Mouse (Mus musculus) heart, postnatal 0 days (tissue): ENCODE data around the gene Ralgps1. TPM values are rescaled to one million over a fixed set of nuclear protein-coding genes. Genes with fewer than 3 reads are reported as not detected.

Experiments used
- ATAC-seq: fragments of 200-750 bp; cut with Nextera tagmentation; 2 replicates; pipeline ENCODE4 v1.8.0; 2017; ENCODE audit warnings: low read depth, moderate number of reproducible peaks, moderate library complexity; ENCODE audit not compliant: insufficient read depth
- DNase-seq: peaks from one replicate; pipeline ENCODE4 v3.0.0-alpha.2; 2016; ENCODE audit warnings: low spot score
- H3K27ac ChIP-seq: fragments of 300-500 bp; sonication (generic); 2 replicates; pipeline ENCODE4 v1.5.1; 2014; ENCODE audit warnings: low read depth, mild to moderate bottlenecking
- H3K27me3 ChIP-seq: fragments of 300-500 bp; sonication (generic); 2 replicates; pipeline ENCODE4 v1.6.1; 2014; ENCODE audit warnings: low read length, mixed read lengths; ENCODE audit not compliant: control insufficient read depth, insufficient read depth
- H3K36me3 ChIP-seq: fragments of 300-500 bp; sonication (generic); replicated peaks from 2 replicates; pipeline ENCODE4 v1.6.1; 2014; ENCODE audit warnings: low read length, mixed read lengths; ENCODE audit not compliant: control insufficient read depth, insufficient read depth
- H3K4me1 ChIP-seq: fragments of 300-500 bp; sonication (generic); 2 replicates; pipeline ENCODE4 v1.6.1; 2014; ENCODE audit warnings: antibody characterized with exemption; ENCODE audit not compliant: control insufficient read depth, insufficient read depth
- H3K4me2 ChIP-seq: fragments of 300-500 bp; sonication (generic); 2 replicates; pipeline ENCODE4 v1.6.1; 2014; ENCODE audit warnings: low read depth, mild to moderate bottlenecking, low read length, moderate library complexity
- H3K4me3 ChIP-seq: fragments of 300-500 bp; sonication (generic); 2 replicates; pipeline ENCODE4 v1.5.1; 2014; ENCODE audit warnings: low read depth, low read length
- H3K9ac ChIP-seq: fragments of 300-500 bp; sonication (generic); replicated peaks from 2 replicates; pipeline ENCODE4 v1.6.1; 2014; ENCODE audit warnings: low read depth, low read length, mixed read lengths
- H3K9me3 ChIP-seq: fragments of 300-500 bp; sonication (generic); replicated peaks from 2 replicates; pipeline ENCODE4 v1.6.1; 2016; ENCODE audit warnings: low read length; ENCODE audit not compliant: control insufficient read depth
- CTCF ChIP-seq: IDR thresholded peaks from 2 replicates; pipeline ENCODE4 v1.5.1; 2016; ENCODE audit warnings: antibody characterized with exemption, control low read depth, low read depth
- EP300 ChIP-seq: IDR thresholded peaks from 2 replicates; pipeline ENCODE4 v1.6.1; 2016; ENCODE audit warnings: antibody characterized with exemption, low read depth
- WGBS: fragments of 180-500 bp; shearing (Covaris S2); extraction: QIAGEN DNeasy Blood & Tissue Kit; methylation state at CpG from one replicate; pipeline ENCODE4 v1.1.7; 2014; 5-methylcytosine and 5-hydroxymethylcytosine counted together
- polyA plus RNA-seq: library from polyadenylated mRNA; unstranded; fragments of >200 nt; fragmentation: Nextera tagmentation; extraction: Ambion mirVana; gene quantifications from 2 replicates; pipeline ENCODE4 v1.2.1, GENCODE M21; 2015
- total RNA-seq: library from RNA; depleted of rRNA; stranded (reverse); fragments of >200 nt; gene quantifications from 2 replicates; pipeline ENCODE4 v1.2.3, GENCODE M21; 2014; ENCODE audit warnings: low replicate concordance

Gene Ralgps1
- total and polyA plus RNA-seq, 2 experiments from 2014 or later = 3.2 to 6.9 TPM

- Histone ChIP-seq H3K27ac (no peak overlapping the region), H3K4me1 (peaks cover 46% of the 10 kb centered on the region), H3K4me3 (no peak overlapping the region), H3K27me3 (no peaks in the 10 kb centered on the region), H3K36me3 (no peaks in the 10 kb centered on the region), H3K4me2 (no peak overlapping the region), H3K9me3 (no peaks in the 10 kb centered on the region), H3K9ac (no peak overlapping the region)
- TF ChIP-seq CTCF = no peak
- ATAC-seq (no peak), DNase-seq (no peak)
- WGBS = 87% methylated on average over 2 of the region's 2 CpGs
Observed at GRCm38 (mm10) chr2:33270569-33270968, 100.7 kb downstream of the Ralgps1 start.

- no peak overlapping the region for H3K4me3 ChIP-seq
- peaks cover 50% of the 10 kb centered on the region for H3K4me1 ChIP-seq
- TF ChIP-seq EP300 (no peak), CTCF (no peak)
- H3K36me3 ChIP-seq = no peaks in the 10 kb centered on the region
- no peak overlapping the region for H3K9ac ChIP-seq
- ATAC-seq (no peak), DNase-seq (no peak)
- WGBS = 47% methylated on average over 2 of the region's 2 CpGs
- no peak overlapping the region for H3K4me2 ChIP-seq
- no peaks in the 10 kb centered on the region for H3K9me3 ChIP-seq
- H3K27ac ChIP-seq = peak overlapping the region; percentile 93
- no peaks in the 10 kb centered on the region for H3K27me3 ChIP-seq
Observed at GRCm38 (mm10) chr2:33269132-33269493, 102.2 kb downstream of the Ralgps1 start.

GRCm38 (mm10) chr2:33268384-33269131 is 102.7 kb downstream of the Ralgps1 start:
- H3K36me3 ChIP-seq = no peaks in the 10 kb centered on the region
- peak; percentile 59 for DNase-seq
- H3K27me3 ChIP-seq = no peaks in the 10 kb centered on the region
- H3K27ac ChIP-seq = peak overlapping the region; percentile 93
- no peak for TF ChIP-seq CTCF
- TF ChIP-seq EP300 = no peak
- H3K4me1 ChIP-seq = peaks cover 50% of the 10 kb centered on the region
- no peak overlapping the region for H3K9ac ChIP-seq
- WGBS = 49% methylated on average over 6 of the region's 6 CpGs
- H3K9me3 ChIP-seq = no peaks in the 10 kb centered on the region
- H3K4me3 ChIP-seq = no peak overlapping the region
- peak; percentile 66 for ATAC-seq
- no peak overlapping the region for H3K4me2 ChIP-seq

GRCm38 (mm10) chr2:33267075-33267474 is 104.2 kb downstream of the Ralgps1 start:
- Histone ChIP-seq H3K4me3 (no peak overlapping the region), H3K27me3 (no peaks in the 10 kb centered on the region), H3K9me3 (no peaks in the 10 kb centered on the region), H3K36me3 (no peaks in the 10 kb centered on the region), H3K4me1 (peaks cover 50% of the 10 kb centered on the region), H3K27ac (no peak overlapping the region), H3K9ac (no peak overlapping the region), H3K4me2 (no peak overlapping the region)
- 34% methylated on average over 1 of the region's 1 CpGs for WGBS
- no peak for TF ChIP-seq EP300
- no peak for TF ChIP-seq CTCF
- DNase-seq (no peak), ATAC-seq (no peak)

- Histone ChIP-seq H3K27me3 (no peaks in the 10 kb centered on the region), H3K9ac (peak overlapping the region; percentile 35; the same call in 1 of the 2 replicates)
- WGBS = 11% methylated on average over 3 of the region's 3 CpGs
Observed at GRCm38 (mm10) chr2:33265793-33266192, 105.5 kb downstream of the Ralgps1 start.

GRCm38 (mm10) chr2:33261475-33261874 is 109.8 kb downstream of the Ralgps1 start:
- H3K9me3 ChIP-seq = no peaks in the 10 kb centered on the region
- H3K4me3 ChIP-seq = no peak overlapping the region
- peaks cover 41% of the 10 kb centered on the region for H3K4me1 ChIP-seq
- no peaks in the 10 kb centered on the region for H3K27me3 ChIP-seq
- DNase-seq (no peak), ATAC-seq (no peak)
- no peak for TF ChIP-seq CTCF
- no peak for TF ChIP-seq EP300
- H3K4me2 ChIP-seq = no peak overlapping the region
- no peak overlapping the region for H3K27ac ChIP-seq
- no peak overlapping the region for H3K9ac ChIP-seq
- 92% methylated on average over 3 of the region's 3 CpGs for WGBS
- H3K36me3 ChIP-seq = no peaks in the 10 kb centered on the region

More at GRCm38 (mm10) chr2:33265793-33266192, 105.5 kb downstream of the Ralgps1 start:
- H3K9me3 ChIP-seq = no peaks in the 10 kb centered on the region
- 0 out of 2 replicates have a peak overlapping the region, but pooled peaks have one; percentile 15 for H3K4me2 ChIP-seq
- TF ChIP-seq CTCF (no peak), EP300 (no peak)
- DNase-seq (no peak), ATAC-seq (no peak)
- peak overlapping the region; percentile 91 for H3K27ac ChIP-seq
- peaks cover 48% of the 10 kb centered on the region for H3K4me1 ChIP-seq
- no peak overlapping the region for H3K4me3 ChIP-seq
- H3K36me3 ChIP-seq = no peaks in the 10 kb centered on the region
